Mouse (Mus musculus) heart, adult 2 months (tissue): ENCODE data around the gene Plekha1. TPM values are rescaled to one million over a fixed set of nuclear protein-coding genes. Genes with fewer than 3 reads are reported as not detected.
A peak's percentile ranks its signal among the peaks of the same experiment; 100 is the strongest.

Source experiments
- DNase-seq, 2 experiments: peaks; one replicate each; pipeline ENCODE4 v3.0.0; 2021
- H3K27ac ChIP-seq: fragments of 200-600 bp; 2 replicates; pipeline ENCODE4 v1.8.1; 2022
- H3K27me3 ChIP-seq: fragments of 200-500 bp; 2 replicates; pipeline ENCODE4 v1.6.1; 2012; ENCODE audit warnings: mild to moderate bottlenecking, low read length, inconsistent platforms, mixed read lengths; ENCODE audit not compliant: control insufficient read depth, insufficient read depth
- H3K36me3 ChIP-seq: fragments of 200-500 bp; 2 replicates; pipeline ENCODE4 v1.6.1; 2012; ENCODE audit warnings: low read length, inconsistent platforms; ENCODE audit not compliant: control insufficient read depth, insufficient read depth
- H3K4me1 ChIP-seq: fragments of 200-500 bp; 2 replicates; pipeline ENCODE4 v1.6.1; 2011; ENCODE audit warnings: low read length; ENCODE audit not compliant: control insufficient read depth, insufficient read depth
- H3K4me3 ChIP-seq: fragments of 200-600 bp; 2 replicates; pipeline ENCODE4 v1.8.1; 2022
- H3K79me2 ChIP-seq: fragments of 200-500 bp; replicated peaks from 2 replicates; pipeline ENCODE4 v1.6.1; 2012; ENCODE audit warnings: mild to moderate bottlenecking, inconsistent platforms, low read length, moderate library complexity, mixed read lengths; ENCODE audit not compliant: control insufficient read depth, insufficient read depth
- H3K9ac ChIP-seq: fragments of 200-500 bp; 2 replicates; pipeline ENCODE4 v1.6.1; 2012; ENCODE audit warnings: low read depth, mild to moderate bottlenecking, control low read depth, inconsistent platforms, low read length, mixed read lengths
- CTCF ChIP-seq: fragments of 200-600 bp; IDR thresholded peaks from 2 replicates; pipeline ENCODE4 v1.8.1; 2022; ENCODE audit warnings: antibody characterized with exemption, mild to moderate bottlenecking, moderate library complexity
- EP300 ChIP-seq: fragments of 200-500 bp; IDR thresholded peaks from 2 replicates; pipeline ENCODE4 v1.6.1; 2011; ENCODE audit warnings: low read depth, low read length, control low read depth; ENCODE audit not compliant: insufficient read depth
- POLR2A ChIP-seq: fragments of 200-500 bp; IDR thresholded peaks from 2 replicates; pipeline ENCODE4 v1.6.1; 2011; ENCODE audit warnings: mild to moderate bottlenecking, low read depth, low read length, control low read depth; ENCODE audit not compliant: insufficient read depth
- WGBS: fragments of 180-500 bp; shearing (Covaris S2); methylation state at CpG from one replicate; pipeline ENCODE4 v1.1.7; 2018; 5-methylcytosine and 5-hydroxymethylcytosine counted together
- intact Hi-C: fragments of 180-260 bp; cut with DNase I; formaldehyde crosslinking; loops from one replicate; pipeline ENCODE4 v1.15.1; 2025
- polyA plus RNA-seq: library from polyadenylated mRNA; depleted of rRNA; stranded (reverse); fragments of >200 nt; gene quantifications from 2 replicates; pipeline ENCODE4 v1.2.3, GENCODE M21; 2012
- total RNA-seq, 2 experiments: library from RNA; stranded (reverse); gene quantifications; 2 replicates each; pipeline ENCODE4 v1.2.3; 2021

The Plekha1 gene
- total and polyA plus RNA-seq, 3 experiments, result 33.3 to 41.3 (median 40.0) TPM

GRCm38 (mm10) chr7:130847164-130847718 lies 18.3 kb upstream of the Plekha1 start:
- Histone ChIP-seq H3K9ac (no peak overlapping the region), H3K27ac (no peak overlapping the region), H3K4me1 (no peaks in the 10 kb centered on the region), H3K27me3 (no peaks in the 10 kb centered on the region), H3K4me3 (no peak overlapping the region), H3K36me3 (no peaks in the 10 kb centered on the region), H3K79me2 (no peaks in the 10 kb centered on the region)
- DNase-seq, result no peak
- intact Hi-C loops, result no loop called here
- 84% methylated on average over 17 of the region's 17 CpGs for WGBS
- TF ChIP-seq POLR2A (no peak), EP300 (no peak), CTCF (no peak)

GRCm38 (mm10) chr7:130854684-130855292 lies 10.8 kb upstream of the Plekha1 start:
- TF ChIP-seq EP300 (no peak), CTCF (no peak), POLR2A (no peak)
- Histone ChIP-seq H3K27ac (peak overlapping the region; percentile 61; the same call in 1 of the 2 replicates), H3K27me3 (no peaks in the 10 kb centered on the region), H3K9ac (no peak overlapping the region), H3K79me2 (no peaks in the 10 kb centered on the region), H3K36me3 (0 out of 2 replicates have a peak, but pooled peaks cover 2% of the 10 kb centered on the region), H3K4me1 (no peaks in the 10 kb centered on the region; the same call in none of the 2 replicates), H3K4me3 (no peak overlapping the region)
- WGBS, result 80% methylated on average over 4 of the region's 4 CpGs
- DNase-seq, result no peak
- intact Hi-C loops, result no loop called here

GRCm38 (mm10) chr7:130855681-130856080 lies 9.9 kb upstream of the Plekha1 start:
- Histone ChIP-seq H3K4me3 (no peak overlapping the region), H3K27me3 (no peaks in the 10 kb centered on the region), H3K4me1 (no peaks in the 10 kb centered on the region; the same call in none of the 2 replicates), H3K79me2 (no peaks in the 10 kb centered on the region), H3K27ac (peak overlapping the region; percentile 61; the same call in 1 of the 2 replicates), H3K9ac (no peak overlapping the region), H3K36me3 (0 out of 2 replicates have a peak, but pooled peaks cover 2% of the 10 kb centered on the region)
- intact Hi-C loops, result no loop called here
- TF ChIP-seq POLR2A (no peak), EP300 (0 out of 2 replicates have a peak, but pooled peaks have one; percentile 59)
- DNase-seq, result peak; percentile 45 to 75
- 26% methylated on average over 3 of the region's 3 CpGs for WGBS

DNA sequence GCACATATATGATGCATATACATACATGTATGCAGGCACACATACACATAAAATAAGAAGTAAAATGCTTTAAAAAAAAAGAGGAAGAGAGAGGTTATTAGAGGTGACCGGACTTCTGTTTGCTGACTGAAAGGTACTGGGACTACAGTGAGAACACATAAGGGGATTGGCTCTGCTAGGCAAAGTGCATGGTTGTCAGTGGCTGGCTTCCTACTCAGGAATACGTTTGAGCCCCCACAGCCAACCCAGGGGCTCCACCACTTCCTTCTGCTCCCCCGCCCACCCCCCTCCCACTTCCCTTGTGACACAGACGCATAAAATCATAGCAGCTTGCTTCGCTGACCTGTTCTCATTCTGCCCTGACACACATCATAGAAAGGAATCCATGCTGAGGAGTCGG lies 7.6 kb upstream of the Plekha1 start:
- no peak overlapping the region for H3K9ac ChIP-seq
- WGBS, result 64% methylated on average over 6 of the region's 6 CpGs
- no peaks in the 10 kb centered on the region; the same call in none of the 2 replicates for H3K4me1 ChIP-seq
- DNase-seq, result no peak
- no peak overlapping the region for H3K4me3 ChIP-seq
- intact Hi-C loops, result no loop called here
- TF ChIP-seq POLR2A, result no peak
- TF ChIP-seq EP300, result no peak
- no peak for TF ChIP-seq CTCF
- H3K27me3 ChIP-seq, result no peaks in the 10 kb centered on the region
- H3K79me2 ChIP-seq, result no peaks in the 10 kb centered on the region
- no peak overlapping the region for H3K27ac ChIP-seq
- 0 out of 2 replicates have a peak, but pooled peaks cover 2% of the 10 kb centered on the region for H3K36me3 ChIP-seq

GRCm38 (mm10) chr7:130859926-130860325 lies 5.6 kb upstream of the Plekha1 start:
- WGBS, result 76% methylated on average over 5 of the region's 5 CpGs
- intact Hi-C loops, result loop anchor here (10.0 kb wide), 1 partner anchor 315 kb away; no protein-coding TSS in a partner anchor
- Histone ChIP-seq H3K36me3 (no peaks in the 10 kb centered on the region), H3K4me1 (no peaks in the 10 kb centered on the region; the same call in none of the 2 replicates), H3K27me3 (no peaks in the 10 kb centered on the region), H3K27ac (no peak overlapping the region), H3K9ac (no peak overlapping the region), H3K4me3 (no peak overlapping the region), H3K79me2 (no peaks in the 10 kb centered on the region)
- no peak for TF ChIP-seq POLR2A
- no peak for TF ChIP-seq CTCF
- TF ChIP-seq EP300, result no peak
- DNase-seq, result no peak

- WGBS, result 30% methylated on average over 11 of the region's 11 CpGs
- H3K79me2 ChIP-seq, result no peaks in the 10 kb centered on the region
- TF ChIP-seq EP300 (no peak), POLR2A (no peak)
- H3K36me3 ChIP-seq, result no peaks in the 10 kb centered on the region
- H3K27me3 ChIP-seq, result no peaks in the 10 kb centered on the region
- H3K9ac ChIP-seq, result no peak overlapping the region
- H3K4me3 ChIP-seq, result no peak overlapping the region
- no peak overlapping the region for H3K27ac ChIP-seq
- intact Hi-C loops, result loop anchor here (10.0 kb wide), 1 partner anchor 316 kb away; no protein-coding TSS in a partner anchor
- no peak for DNase-seq
- H3K4me1 ChIP-seq, result no peaks in the 10 kb centered on the region; the same call in 1 of the 2 replicates
Measured at GRCm38 (mm10) chr7:130860721-130861142, 4.8 kb upstream of the Plekha1 start.
